Mouse (Mus musculus): ENCODE results near the gene Eef1akmt1. TPM values are rescaled to one million over a fixed set of nuclear protein-coding genes. Genes with fewer than 3 reads are reported as not detected.

Eef1akmt1 gene
- polyA plus RNA-seq, 1 experiment: 36.4 TPM

DNA sequence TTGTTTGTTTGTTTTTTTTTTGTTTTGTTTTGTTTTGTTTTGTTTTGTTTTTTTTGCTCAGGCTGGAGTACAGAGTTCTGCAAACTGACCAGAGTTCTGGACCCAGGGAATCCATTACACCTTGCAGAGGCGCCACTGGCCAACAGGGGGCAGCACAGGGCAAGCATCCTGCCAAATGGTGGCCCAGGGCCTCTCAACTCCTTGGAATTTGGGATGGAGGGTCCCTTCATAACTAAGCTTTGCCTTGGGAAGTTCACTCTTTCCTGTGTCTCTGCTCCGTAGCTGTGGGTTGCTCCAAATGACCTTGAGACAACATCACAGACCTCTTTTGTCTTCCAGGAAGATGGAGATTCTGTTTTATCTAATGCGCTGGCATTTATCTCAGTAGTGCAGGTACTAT lies 38.2 kb downstream of the Eef1akmt1 start:
- peak; percentile 56 for DNase-seq (ENCODE audit: low read depth)
- TF ChIP-seq POLR2A (IDR thresholded peaks at IDR 0.05; ENCODE audit: borderline replicate concordance, extremely low read depth, insufficient read depth, insufficient read length, poor library complexity, severe bottlenecking) (no peak), CTCF (IDR thresholded peaks at IDR 0.05; ENCODE audit: borderline replicate concordance, extremely low read depth, insufficient read depth, insufficient read length) (peak; percentile 83)

DNA sequence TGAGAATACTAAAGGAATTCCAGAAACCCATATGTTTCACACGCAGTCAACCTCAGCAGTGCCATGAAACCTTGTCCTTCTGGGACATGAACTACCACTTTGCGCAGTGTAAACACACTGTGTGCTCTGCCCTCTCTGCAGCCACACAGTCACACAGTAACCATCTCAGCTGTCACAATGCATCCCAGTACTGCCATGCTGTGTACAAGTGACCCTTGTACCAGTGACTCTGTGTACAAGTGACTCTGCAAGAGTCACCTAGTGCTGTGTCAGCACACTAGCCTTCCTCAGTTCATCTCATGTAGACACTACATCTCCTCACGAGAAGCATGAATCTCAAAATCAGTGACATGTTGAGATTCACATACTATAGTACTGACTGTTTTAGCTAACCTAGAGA lies 38.8 kb downstream of the Eef1akmt1 start:
- no peak for DNase-seq (ENCODE audit: low read depth)

GRCm38 (mm10) chr14:57529786-57530515 lies 41.5 kb downstream of the Eef1akmt1 start:
- TF ChIP-seq POLR2A (IDR thresholded peaks at IDR 0.05; ENCODE audit: borderline replicate concordance, extremely low read depth, insufficient read depth, insufficient read length, poor library complexity, severe bottlenecking): no peak
- no peak for TF ChIP-seq CTCF (IDR thresholded peaks at IDR 0.05; ENCODE audit: borderline replicate concordance, extremely low read depth, insufficient read depth, insufficient read length)

More for the DNA sequence above, 38.8 kb downstream of the Eef1akmt1 start:
- no peak for TF ChIP-seq CTCF (IDR thresholded peaks at IDR 0.05; ENCODE audit: borderline replicate concordance, extremely low read depth, insufficient read depth, insufficient read length)
- TF ChIP-seq POLR2A (IDR thresholded peaks at IDR 0.05; ENCODE audit: borderline replicate concordance, extremely low read depth, insufficient read depth, insufficient read length, poor library complexity, severe bottlenecking): no peak

GRCm38 (mm10) chr14:57529086-57529785 lies 42.2 kb downstream of the Eef1akmt1 start:
- no peak for TF ChIP-seq POLR2A (IDR thresholded peaks at IDR 0.05; ENCODE audit: borderline replicate concordance, extremely low read depth, insufficient read depth, insufficient read length, poor library complexity, severe bottlenecking)
- TF ChIP-seq CTCF (IDR thresholded peaks at IDR 0.05; ENCODE audit: borderline replicate concordance, extremely low read depth, insufficient read depth, insufficient read length): no peak

More at GRCm38 (mm10) chr14:57529786-57530515, 41.5 kb downstream of the Eef1akmt1 start:
- DNase-seq (ENCODE audit: low read depth): no peak

DNA sequence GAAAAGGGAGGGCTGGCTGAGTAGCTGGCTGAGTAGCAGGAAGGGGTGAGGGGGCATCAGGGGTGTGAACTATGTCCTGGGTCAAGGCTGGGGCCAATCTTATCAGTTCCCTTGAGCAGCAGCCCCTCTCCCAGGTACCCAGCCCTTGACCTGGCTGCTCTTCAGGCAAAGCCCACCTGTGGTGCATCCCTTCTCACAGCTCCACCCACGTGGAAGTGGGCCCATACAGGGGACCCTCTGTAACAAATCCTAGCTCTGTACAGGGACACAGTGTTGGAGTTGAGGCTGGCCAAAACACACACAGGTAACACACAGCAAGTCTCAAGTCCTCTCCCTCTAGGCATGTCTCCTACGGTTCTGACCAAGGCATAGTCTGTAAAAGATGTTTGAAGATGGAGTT lies 43.8 kb downstream of the Eef1akmt1 start:
- TF ChIP-seq POLR2A (IDR thresholded peaks at IDR 0.05; ENCODE audit: borderline replicate concordance, extremely low read depth, insufficient read depth, insufficient read length, poor library complexity, severe bottlenecking): no peak
- no peak for TF ChIP-seq CTCF (IDR thresholded peaks at IDR 0.05; ENCODE audit: borderline replicate concordance, extremely low read depth, insufficient read depth, insufficient read length)
- DNase-seq (ENCODE audit: low read depth): no peak

More at GRCm38 (mm10) chr14:57529086-57529785, 42.2 kb downstream of the Eef1akmt1 start:
- peak; percentile 37 for DNase-seq (ENCODE audit: low read depth)

- TF ChIP-seq POLR2A (IDR thresholded peaks at IDR 0.05; ENCODE audit: borderline replicate concordance, extremely low read depth, insufficient read depth, insufficient read length, poor library complexity, severe bottlenecking): no peak
- no peak for TF ChIP-seq CTCF (IDR thresholded peaks at IDR 0.05; ENCODE audit: borderline replicate concordance, extremely low read depth, insufficient read depth, insufficient read length)
- no peak for DNase-seq (ENCODE audit: low read depth)
Measured at GRCm38 (mm10) chr14:57527122-57527521, 44.3 kb downstream of the Eef1akmt1 start.

GRCm38 (mm10) chr14:57526050-57526623 lies 45.3 kb downstream of the Eef1akmt1 start:
- no peak for DNase-seq (ENCODE audit: low read depth)
- TF ChIP-seq CTCF (IDR thresholded peaks at IDR 0.05; ENCODE audit: borderline replicate concordance, extremely low read depth, insufficient read depth, insufficient read length): no peak
- no peak for TF ChIP-seq POLR2A (IDR thresholded peaks at IDR 0.05; ENCODE audit: borderline replicate concordance, extremely low read depth, insufficient read depth, insufficient read length, poor library complexity, severe bottlenecking)

DNA sequence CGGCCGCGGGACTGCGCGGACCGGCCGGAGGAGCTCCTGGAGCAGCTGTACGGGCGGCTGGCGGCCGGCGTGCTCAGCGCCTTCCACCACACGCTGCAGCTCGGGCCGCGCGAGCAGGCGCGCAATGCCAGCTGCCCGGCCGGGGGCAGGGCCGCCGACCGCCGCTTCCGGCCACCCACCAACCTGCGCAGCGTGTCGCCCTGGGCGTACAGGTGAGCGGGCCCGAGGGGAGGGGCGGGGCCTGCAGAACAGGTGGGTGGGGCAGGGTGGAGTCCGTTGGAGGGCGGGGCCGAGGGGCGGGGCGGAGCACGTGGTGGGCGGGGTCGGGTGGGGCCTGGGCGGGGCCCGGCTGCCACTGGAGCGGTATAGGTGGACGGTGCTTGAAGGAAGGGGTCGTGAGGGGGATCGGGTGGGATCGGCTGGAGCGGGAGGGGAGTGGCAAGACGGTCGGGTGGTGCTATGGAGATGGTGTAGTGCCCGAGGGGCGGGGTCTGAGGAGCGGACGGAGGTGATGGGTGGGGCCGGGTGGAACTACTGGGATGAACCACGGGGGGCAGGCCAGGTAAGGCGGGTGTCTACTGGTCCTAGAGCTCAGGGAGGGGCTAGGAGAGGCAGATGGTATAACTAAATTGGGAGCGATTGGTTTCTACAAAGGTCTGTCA lies 45.9 kb downstream of the Eef1akmt1 start:
- no peak for TF ChIP-seq CTCF (IDR thresholded peaks at IDR 0.05; ENCODE audit: borderline replicate concordance, extremely low read depth, insufficient read depth, insufficient read length)
- peak; percentile 35; the same call in 1 of the 2 replicates for TF ChIP-seq POLR2A (IDR thresholded peaks at IDR 0.05; ENCODE audit: borderline replicate concordance, extremely low read depth, insufficient read depth, insufficient read length, poor library complexity, severe bottlenecking)
- DNase-seq (ENCODE audit: low read depth): peak; percentile 56

- TF ChIP-seq POLR2A (IDR thresholded peaks at IDR 0.05; ENCODE audit: borderline replicate concordance, extremely low read depth, insufficient read depth, insufficient read length, poor library complexity, severe bottlenecking) (0 out of 2 replicates have a peak, but pooled peaks have one; percentile 26), CTCF (IDR thresholded peaks at IDR 0.05; ENCODE audit: borderline replicate concordance, extremely low read depth, insufficient read depth, insufficient read length) (no peak)
- DNase-seq (ENCODE audit: low read depth): peak; percentile 63
Measured at GRCm38 (mm10) chr14:57524671-57525387, 46.6 kb downstream of the Eef1akmt1 start, which contains the start of gene Il17d. Gene Il17d (plus strand): TSS chr14:57524777.

DNA sequence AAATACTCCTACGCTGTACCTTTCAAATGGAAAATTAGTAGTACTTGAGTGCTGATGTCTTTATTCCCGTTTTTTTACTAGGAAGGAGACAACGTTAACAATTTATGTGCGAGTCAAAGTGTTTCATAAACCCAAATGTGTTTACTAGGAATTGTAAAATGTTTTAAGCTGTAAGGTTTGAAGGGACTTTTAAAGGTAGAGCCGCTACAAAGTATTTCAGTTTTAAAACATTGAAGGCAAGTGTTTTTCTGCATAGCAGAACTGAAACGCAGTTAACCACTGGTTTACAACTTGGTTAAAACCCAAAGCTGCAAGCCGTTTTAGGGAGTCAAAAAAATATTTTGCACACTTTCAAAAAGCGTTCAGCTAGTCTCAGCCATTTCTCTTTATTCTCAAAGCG lies 47.6 kb downstream of the Eef1akmt1 start:
- no peak for TF ChIP-seq CTCF (IDR thresholded peaks at IDR 0.05; ENCODE audit: borderline replicate concordance, extremely low read depth, insufficient read depth, insufficient read length)
- TF ChIP-seq POLR2A (IDR thresholded peaks at IDR 0.05; ENCODE audit: borderline replicate concordance, extremely low read depth, insufficient read depth, insufficient read length, poor library complexity, severe bottlenecking): no peak
- no peak for DNase-seq (ENCODE audit: low read depth)

Measured in brain, embryonic 14.5 days (tissue).